Mouse (Mus musculus) layer of hippocampus, adult 18-20 months (tissue): ENCODE results near the gene Zfp788. TPM values are rescaled to one million over a fixed set of nuclear protein-coding genes. Genes with fewer than 3 reads are reported as not detected.
"Not testable (repeated sequence)": the region's sequence is repeated elsewhere in the genome, so short reads cannot be mapped to it uniquely, and the experiment has no call there.

ENCODE experiments used
- DNase-seq, 2 experiments: peaks; one replicate each; pipeline ENCODE4 v3.0.0; 2022; ENCODE audit warnings: low spot score in 2 of 2
- long read RNA-seq: library from polyadenylated mRNA; stranded (forward); transcript quantifications from one replicate; pipeline ENCODE4 v2.0.0, GENCODE M21; 2021
- total RNA-seq, 2 experiments: library from RNA; stranded (reverse); gene quantifications; 2 replicates each; pipeline ENCODE4 v1.2.3; 2021

Gene Zfp788
- total RNA-seq, result 10 to 100 TPM; 34.7 to 35.4 TPM
- long read RNA-seq, transcript Zfp788-201 (4 exons, 3,058 nt), result major isoform, 11 of 23 reads
- long read RNA-seq, partial matches to known transcripts, result 0 of 23 reads
- long read RNA-seq, other reads (novel, unspliced or antisense), result 10 of 23 reads

- DNase-seq, result peak; percentile 95 to 98
These were observed at the start of gene Zfp788 for GRCm38 (mm10) chr7:41632409-41633220. Zfp788 (plus strand) TSS chr7:41633203.

GRCm38 (mm10) chr7:41587831-41588230, 45.2 kb upstream of the Zfp788 start:
- DNase-seq, result not testable (repeated sequence)

- DNase-seq, result no peak
These were observed 34.4 kb upstream of the Zfp788 start for GRCm38 (mm10) chr7:41598615-41599014.

- peak; percentile 86 to 96 for DNase-seq
These were observed 33.8 kb upstream of the Zfp788 start, which contains the start of gene 2610021A01Rik for GRCm38 (mm10) chr7:41599034-41599813. 2610021A01Rik (plus strand) TSS chr7:41599230.

GRCm38 (mm10) chr7:41599932-41600548, 33.0 kb upstream of the Zfp788 start:
- peak in 1 of 2 experiments; percentile 19 for DNase-seq

GRCm38 (mm10) chr7:41611654-41612053, 21.3 kb upstream of the Zfp788 start:
- DNase-seq, result no peak

- not testable (repeated sequence) for DNase-seq
These were observed 16.8 kb upstream of the Zfp788 start for GRCm38 (mm10) chr7:41616241-41616640.

GRCm38 (mm10) chr7:41633221-41633984, 400 bp downstream of the Zfp788 start:
- peak; percentile 88 to 97 for DNase-seq

- DNase-seq, result not testable (repeated sequence)
These were observed 41.3 kb downstream of the Zfp788 start for GRCm38 (mm10) chr7:41674326-41674725.

Other genes with a start within 250 kb of the Zfp788 start
- gene AI987944, start 239.8 kb upstream of the Zfp788 start, total RNA-seq, result 10 to 100 TPM; 12.7 to 14.4 TPM
- gene Vmn2r57, start 184.5 kb upstream of the Zfp788 start, total RNA-seq, result under 1 TPM; 0.50 to 0.56 TPM
- gene Gm20449, start 133.8 kb upstream of the Zfp788 start, total RNA-seq, result under 1 TPM; 0.20 to 0.42 TPM
- gene AW146154, start 133.3 kb upstream of the Zfp788 start, total RNA-seq, result 10 to 100 TPM in 1 of 2 experiments, 1 to 10 TPM in 1; 9.2 to 10.7 TPM
- not detected for gene Gm6871, start 59.5 kb upstream of the Zfp788 start, total RNA-seq
- gene 2610021A01Rik, start 34.0 kb upstream of the Zfp788 start, total RNA-seq, result 10 to 100 TPM; 36.3 to 37.0 TPM
- not detected for gene Vmn2r58, start 239.5 kb downstream of the Zfp788 start, total RNA-seq